Mouse (Mus musculus): ENCODE results near the gene Fgf3. TPM values are rescaled to one million over a fixed set of nuclear protein-coding genes. Genes with fewer than 3 reads are reported as not detected.

The Fgf3 gene
- polyA plus RNA-seq, 1 experiment from 2014 or later: 1.7 TPM

- Histone ChIP-seq H3K27ac (peak overlapping the region; percentile 46; the same call in 1 of the 2 replicates), H3K9me3 (0 out of 2 replicates have a peak, but pooled peaks cover 4% of the 10 kb centered on the region), H3K4me1 (replicated peaks) (peaks cover 45% of the 10 kb centered on the region), H3K27me3 (ENCODE audit: insufficient read depth, poor library complexity, severe bottlenecking) (peaks cover 61% of the 10 kb centered on the region), H3K4me3 (no peak overlapping the region), H3K36me3 (no peaks in the 10 kb centered on the region)
- DNase-seq (ENCODE audit: low spot score): no peak
- 92% methylated on average over 2 of the region's 2 CpGs for WGBS
Observed at GRCm38 (mm10) chr7:144823988-144824387, 13.9 kb upstream of the Fgf3 start.

- WGBS: 32% methylated on average over 11 of the region's 11 CpGs
- Histone ChIP-seq H3K27ac (no peak overlapping the region), H3K36me3 (no peaks in the 10 kb centered on the region), H3K4me3 (no peak overlapping the region), H3K4me1 (replicated peaks) (peaks cover 37% of the 10 kb centered on the region), H3K27me3 (ENCODE audit: insufficient read depth, poor library complexity, severe bottlenecking) (peaks cover 77% of the 10 kb centered on the region), H3K9me3 (no peaks in the 10 kb centered on the region)
- DNase-seq (ENCODE audit: low spot score): no peak
Observed at GRCm38 (mm10) chr7:144828369-144828768, 9.5 kb upstream of the Fgf3 start.

- Histone ChIP-seq H3K27ac (peak overlapping the region; percentile 77), H3K27me3 (ENCODE audit: insufficient read depth, poor library complexity, severe bottlenecking) (peaks cover 99% of the 10 kb centered on the region)
Observed at GRCm38 (mm10) chr7:144838522-144839503, 930 bp downstream of the Fgf3 start.

GRCm38 (mm10) chr7:144846158-144846557 lies 8.3 kb downstream of the Fgf3 start:
- Histone ChIP-seq H3K4me3 (no peak overlapping the region), H3K9me3 (no peaks in the 10 kb centered on the region), H3K36me3 (no peaks in the 10 kb centered on the region), H3K27ac (no peak overlapping the region), H3K27me3 (ENCODE audit: insufficient read depth, poor library complexity, severe bottlenecking) (peaks cover 38% of the 10 kb centered on the region), H3K4me1 (replicated peaks) (0 out of 2 replicates have a peak, but pooled peaks cover 4% of the 10 kb centered on the region)
- 27% methylated on average over 4 of the region's 4 CpGs for WGBS
- peak; percentile 41 for DNase-seq (ENCODE audit: low spot score)

More at GRCm38 (mm10) chr7:144838522-144839503, 930 bp downstream of the Fgf3 start:
- under 1% methylated on average over 94 of the region's 94 CpGs for WGBS
- no peaks in the 10 kb centered on the region for H3K9me3 ChIP-seq
- peak overlapping the region; percentile 56 for H3K4me3 ChIP-seq
- H3K4me1 ChIP-seq (replicated peaks): peaks cover 38% of the 10 kb centered on the region
- H3K36me3 ChIP-seq: no peaks in the 10 kb centered on the region
- DNase-seq (ENCODE audit: low spot score): peak; percentile 69

- no peak within 1 kb of the TSS for H3K4me3 ChIP-seq
Observed at GRCm38 (mm10) chr7:144847067-144847466, 9.2 kb downstream of the Fgf3 start, which contains the start of gene Fgf4. TSS of gene Fgf4 (plus strand) at chr7:144847367.

GRCm38 (mm10) chr7:144851321-144851720 lies 13.4 kb downstream of the Fgf3 start:
- Histone ChIP-seq H3K27me3 (ENCODE audit: insufficient read depth, poor library complexity, severe bottlenecking) (peaks cover 27% of the 10 kb centered on the region), H3K36me3 (no peaks in the 10 kb centered on the region), H3K4me1 (replicated peaks) (no peaks in the 10 kb centered on the region), H3K4me3 (no peak overlapping the region), H3K9me3 (no peaks in the 10 kb centered on the region), H3K27ac (no peak overlapping the region)
- 54% methylated on average over 3 of the region's 3 CpGs for WGBS
- no peak for DNase-seq (ENCODE audit: low spot score)

More at GRCm38 (mm10) chr7:144847067-144847466, 9.2 kb downstream of the Fgf3 start, which contains the start of gene Fgf4:
- Histone ChIP-seq H3K36me3 (no peaks in the 10 kb centered on the region), H3K9me3 (no peaks in the 10 kb centered on the region), H3K27me3 (ENCODE audit: insufficient read depth, poor library complexity, severe bottlenecking) (peaks cover 35% of the 10 kb centered on the region), H3K4me1 (replicated peaks) (0 out of 2 replicates have a peak, but pooled peaks cover 4% of the 10 kb centered on the region), H3K27ac (no peak within 1 kb of the TSS)
- no peak for DNase-seq (ENCODE audit: low spot score)

- no peaks in the 10 kb centered on the region for H3K36me3 ChIP-seq
- peaks cover 54% of the 10 kb centered on the region for H3K27me3 ChIP-seq (ENCODE audit: insufficient read depth, poor library complexity, severe bottlenecking)
- 59% methylated on average over 3 of the region's 3 CpGs for WGBS
- no peaks in the 10 kb centered on the region for H3K4me1 ChIP-seq (replicated peaks)
- DNase-seq (ENCODE audit: low spot score): no peak
- no peak overlapping the region for H3K27ac ChIP-seq
- H3K9me3 ChIP-seq: no peaks in the 10 kb centered on the region
- H3K4me3 ChIP-seq: no peak overlapping the region
Observed at GRCm38 (mm10) chr7:144854966-144855365, 17.1 kb downstream of the Fgf3 start.

GRCm38 (mm10) chr7:144857158-144857557 lies 19.3 kb downstream of the Fgf3 start:
- H3K27me3 ChIP-seq (ENCODE audit: insufficient read depth, poor library complexity, severe bottlenecking): peaks cover 65% of the 10 kb centered on the region
- H3K27ac ChIP-seq: no peak overlapping the region
- DNase-seq (ENCODE audit: low spot score): no peak
- H3K4me3 ChIP-seq: no peak overlapping the region
- peaks cover 14% of the 10 kb centered on the region for H3K4me1 ChIP-seq (replicated peaks)
- H3K36me3 ChIP-seq: no peaks in the 10 kb centered on the region
- WGBS: 90% methylated on average over 7 of the region's 7 CpGs
- H3K9me3 ChIP-seq: no peaks in the 10 kb centered on the region

- WGBS: 80% methylated on average over 3 of the region's 3 CpGs
- Histone ChIP-seq H3K4me1 (replicated peaks) (peaks cover 21% of the 10 kb centered on the region), H3K9me3 (no peaks in the 10 kb centered on the region), H3K4me3 (no peak overlapping the region), H3K27ac (no peak overlapping the region), H3K27me3 (ENCODE audit: insufficient read depth, poor library complexity, severe bottlenecking) (peaks cover 73% of the 10 kb centered on the region), H3K36me3 (no peaks in the 10 kb centered on the region)
- no peak for DNase-seq (ENCODE audit: low spot score)
Observed at GRCm38 (mm10) chr7:144857826-144858342, 20.0 kb downstream of the Fgf3 start.

- peaks cover 26% of the 10 kb centered on the region for H3K4me1 ChIP-seq (replicated peaks)
- no peak overlapping the region for H3K27ac ChIP-seq
- DNase-seq (ENCODE audit: low spot score): no peak
- H3K4me3 ChIP-seq: no peak overlapping the region
- no peaks in the 10 kb centered on the region for H3K36me3 ChIP-seq
- peaks cover 81% of the 10 kb centered on the region for H3K27me3 ChIP-seq (ENCODE audit: insufficient read depth, poor library complexity, severe bottlenecking)
- no peaks in the 10 kb centered on the region for H3K9me3 ChIP-seq
- 96% methylated on average over 1 of the region's 1 CpGs for WGBS
Observed at GRCm38 (mm10) chr7:144858702-144859101, 20.8 kb downstream of the Fgf3 start.

GRCm38 (mm10) chr7:144861056-144861768 lies 23.3 kb downstream of the Fgf3 start:
- Histone ChIP-seq H3K36me3 (no peaks in the 10 kb centered on the region), H3K9me3 (no peaks in the 10 kb centered on the region), H3K27me3 (ENCODE audit: insufficient read depth, poor library complexity, severe bottlenecking) (peaks cover 90% of the 10 kb centered on the region), H3K27ac (no peak overlapping the region), H3K4me1 (replicated peaks) (peaks cover 26% of the 10 kb centered on the region), H3K4me3 (peak overlapping the region; percentile 43)
- WGBS: under 1% methylated on average over 72 of the region's 72 CpGs
- no peak for DNase-seq (ENCODE audit: low spot score)

- H3K9me3 ChIP-seq: no peaks in the 10 kb centered on the region
- peak overlapping the region; percentile 43 for H3K4me3 ChIP-seq
- DNase-seq (ENCODE audit: low spot score): no peak
- under 1% methylated on average over 28 of the region's 28 CpGs for WGBS
- H3K27me3 ChIP-seq (ENCODE audit: insufficient read depth, poor library complexity, severe bottlenecking): peaks cover 90% of the 10 kb centered on the region
- H3K4me1 ChIP-seq (replicated peaks): peaks cover 26% of the 10 kb centered on the region
- no peak overlapping the region for H3K27ac ChIP-seq
- no peaks in the 10 kb centered on the region for H3K36me3 ChIP-seq
Observed at GRCm38 (mm10) chr7:144861769-144862070, 23.8 kb downstream of the Fgf3 start.
